Mouse (Mus musculus) ES-Bruce4 (cell line): ENCODE measurements around the gene Entpd1. TPM values are rescaled to one million over a fixed set of nuclear protein-coding genes. Genes with fewer than 3 reads are reported as not detected.

ENCODE experiments used
- H3K27ac ChIP-seq: 2 replicates; pipeline ENCODE4 v1.5.1; 2012; ENCODE audit warnings: low read length, inconsistent platforms; ENCODE audit not compliant: insufficient read depth
- H3K27me3 ChIP-seq: 2 replicates; pipeline ENCODE4 v1.6.1; 2012; ENCODE audit warnings: mild to moderate bottlenecking, low read length, inconsistent platforms; ENCODE audit not compliant: control insufficient read depth, poor library complexity, insufficient read depth, severe bottlenecking
- H3K36me3 ChIP-seq: 2 replicates; pipeline ENCODE4 v1.6.1; 2012; ENCODE audit warnings: inconsistent platforms, mild to moderate bottlenecking, low read length, moderate library complexity; ENCODE audit not compliant: control insufficient read depth, poor library complexity, insufficient read depth, severe bottlenecking
- H3K4me1 ChIP-seq: one replicate; pipeline ENCODE4 v1.8.1; 2011; ENCODE audit warnings: low read length; ENCODE audit not compliant: control insufficient read depth, insufficient read depth
- H3K4me3 ChIP-seq: 2 replicates; pipeline ENCODE4 v1.5.1; 2011; ENCODE audit warnings: low read depth, mild to moderate bottlenecking, low read length
- H3K9ac ChIP-seq: 2 replicates; pipeline ENCODE4 v1.6.1; 2012; ENCODE audit warnings: low read depth, mild to moderate bottlenecking, inconsistent platforms; ENCODE audit not compliant: poor library complexity, severe bottlenecking
- H3K9me3 ChIP-seq: replicated peaks from 2 replicates; pipeline ENCODE4 v1.6.1; 2012; ENCODE audit warnings: mild to moderate bottlenecking, low read length, inconsistent platforms; ENCODE audit not compliant: control insufficient read depth, poor library complexity, insufficient read depth, severe bottlenecking
- CTCF ChIP-seq: IDR thresholded peaks from one replicate; pipeline ENCODE4 v1.8.1; 2011; ENCODE audit warnings: low read depth, low read length
- EP300 ChIP-seq: IDR thresholded peaks from 2 replicates; pipeline ENCODE4 v1.6.1; 2011; ENCODE audit warnings: low read depth, low read length; ENCODE audit not compliant: insufficient read depth
- POLR2A ChIP-seq: IDR thresholded peaks from one replicate; pipeline ENCODE4 v1.8.1; 2011; ENCODE audit warnings: low read length; ENCODE audit not compliant: insufficient read depth
- polyA plus RNA-seq: library from polyadenylated mRNA; stranded (reverse); fragments of >200 nt; gene quantifications from 2 replicates; pipeline ENCODE4 v1.2.4, GENCODE M21; 2011; ENCODE audit warnings: low read depth; ENCODE audit not compliant: missing spikeins, insufficient read depth, insufficient read length

Gene Entpd1
- polyA plus RNA-seq, 1 experiment = not detected

GRCm38 (mm10) chr19:40581662-40582061 lies 30.5 kb upstream of the Entpd1 start:
- H3K27me3 ChIP-seq = no peaks in the 10 kb centered on the region
- peaks cover 29% of the 10 kb centered on the region for H3K36me3 ChIP-seq
- no peak overlapping the region for H3K27ac ChIP-seq
- H3K9ac ChIP-seq = no peak overlapping the region
- no peak overlapping the region for H3K4me3 ChIP-seq
- H3K4me1 ChIP-seq = no peaks in the 10 kb centered on the region
- no peaks in the 10 kb centered on the region for H3K9me3 ChIP-seq
- TF ChIP-seq EP300 (no peak), POLR2A (no peak)

- TF ChIP-seq CTCF (no peak), EP300 (no peak), POLR2A (no peak)
- H3K27me3 ChIP-seq = no peaks in the 10 kb centered on the region
- H3K9ac ChIP-seq = no peak overlapping the region
- H3K27ac ChIP-seq = no peak overlapping the region
- no peaks in the 10 kb centered on the region for H3K9me3 ChIP-seq
- H3K36me3 ChIP-seq = peaks cover 11% of the 10 kb centered on the region
- H3K4me1 ChIP-seq = no peaks in the 10 kb centered on the region
- H3K4me3 ChIP-seq = no peak overlapping the region
Observed at GRCm38 (mm10) chr19:40586908-40587307, 25.3 kb upstream of the Entpd1 start.

GRCm38 (mm10) chr19:40587491-40588292 lies 24.5 kb upstream of the Entpd1 start:
- Histone ChIP-seq H3K4me3 (peak overlapping the region; percentile 92), H3K4me1 (no peaks in the 10 kb centered on the region), H3K9me3 (no peaks in the 10 kb centered on the region), H3K9ac (peak overlapping the region; percentile 56), H3K36me3 (peaks cover 7% of the 10 kb centered on the region), H3K27ac (no peak overlapping the region), H3K27me3 (no peaks in the 10 kb centered on the region)
- no peak for TF ChIP-seq CTCF
- TF ChIP-seq POLR2A = no peak
- TF ChIP-seq EP300 = no peak

- TF ChIP-seq CTCF = no peak
- no peaks in the 10 kb centered on the region for H3K27me3 ChIP-seq
- no peaks in the 10 kb centered on the region for H3K9me3 ChIP-seq
- H3K4me3 ChIP-seq = peak within 1 kb of the TSS; percentile 92
- no peak within 1 kb of the TSS for H3K27ac ChIP-seq
- H3K4me1 ChIP-seq = no peaks in the 10 kb centered on the region
- peaks cover 7% of the 10 kb centered on the region for H3K36me3 ChIP-seq
- H3K9ac ChIP-seq = peak within 1 kb of the TSS; percentile 86
Observed at GRCm38 (mm10) chr19:40588293-40588654, 23.9 kb upstream of the Entpd1 start, which contains the start of gene Aldh18a1. Aldh18a1 (minus strand) TSS chr19:40588463.

- peak overlapping the region; percentile 89 for H3K4me3 ChIP-seq
- peak overlapping the region; percentile 86 for H3K9ac ChIP-seq
- peak overlapping the region; percentile 83; the same call in 1 of the 2 replicates for H3K27ac ChIP-seq
- H3K9me3 ChIP-seq = no peaks in the 10 kb centered on the region
- TF ChIP-seq CTCF (peak; percentile 65), EP300 (no peak), POLR2A (no peak)
- H3K36me3 ChIP-seq = peaks cover 5% of the 10 kb centered on the region
- no peaks in the 10 kb centered on the region for H3K27me3 ChIP-seq
- H3K4me1 ChIP-seq = no peaks in the 10 kb centered on the region
Observed at GRCm38 (mm10) chr19:40588847-40589529, 23.2 kb upstream of the Entpd1 start.

- Histone ChIP-seq H3K9ac (peak overlapping the region; percentile 86), H3K27ac (peak overlapping the region; percentile 83; the same call in 1 of the 2 replicates), H3K4me3 (peak overlapping the region; percentile 89), H3K9me3 (no peaks in the 10 kb centered on the region), H3K36me3 (peaks cover 4% of the 10 kb centered on the region; the same call in 1 of the 2 replicates), H3K27me3 (no peaks in the 10 kb centered on the region), H3K4me1 (no peaks in the 10 kb centered on the region)
- no peak for TF ChIP-seq POLR2A
- TF ChIP-seq CTCF = no peak
- TF ChIP-seq EP300 = no peak
Observed at GRCm38 (mm10) chr19:40589530-40589880, 22.7 kb upstream of the Entpd1 start.
